Mouse (Mus musculus) midbrain, embryonic 12.5 days (tissue): ENCODE data around the gene Vav3. TPM values are rescaled to one million over a fixed set of nuclear protein-coding genes. Genes with fewer than 3 reads are reported as not detected.
A peak's percentile ranks its signal among the peaks of the same experiment; 100 is the strongest.

ENCODE experiments used
- ATAC-seq: fragments of 200-750 bp; cut with Nextera tagmentation; 2 replicates; pipeline ENCODE4 v1.8.0; 2017; ENCODE audit warnings: low read depth, moderate TSS enrichment, moderate library complexity; ENCODE audit not compliant: low FRiP score
- H3K27ac ChIP-seq: fragments of 300-500 bp; sonication (generic); replicated peaks from 2 replicates; pipeline ENCODE4 v1.5.1; 2016; ENCODE audit warnings: mild to moderate bottlenecking
- H3K27me3 ChIP-seq: fragments of 300-500 bp; sonication (generic); 2 replicates; pipeline ENCODE4 v1.6.1; 2016; ENCODE audit warnings: mild to moderate bottlenecking
- H3K36me3 ChIP-seq: fragments of 300-500 bp; sonication (generic); 2 replicates; pipeline ENCODE4 v1.6.1; 2016
- H3K4me1 ChIP-seq: fragments of 300-500 bp; sonication (generic); 2 replicates; pipeline ENCODE4 v1.6.1; 2016
- H3K4me2 ChIP-seq: fragments of 300-500 bp; sonication (generic); replicated peaks from 2 replicates; pipeline ENCODE4 v1.6.1; 2016; ENCODE audit warnings: mild to moderate bottlenecking, moderate library complexity
- H3K4me3 ChIP-seq: fragments of 300-500 bp; sonication (generic); 2 replicates; pipeline ENCODE4 v1.5.1; 2016; ENCODE audit warnings: mild to moderate bottlenecking
- H3K9ac ChIP-seq: fragments of 300-500 bp; sonication (generic); replicated peaks from 2 replicates; pipeline ENCODE4 v1.6.1; 2016; ENCODE audit warnings: mild to moderate bottlenecking, moderate library complexity
- H3K9me3 ChIP-seq: fragments of 300-500 bp; sonication (generic); 2 replicates; pipeline ENCODE4 v1.6.1; 2016; ENCODE audit warnings: mild to moderate bottlenecking
- WGBS: fragments of 180-500 bp; shearing (Covaris S2); methylation state at CpG from one replicate; pipeline ENCODE4 v1.1.7; 2016; 5-methylcytosine and 5-hydroxymethylcytosine counted together
- polyA plus RNA-seq: library from polyadenylated mRNA; unstranded; fragments of >200 nt; fragmentation: Nextera tagmentation; extraction: Ambion mirVana; gene quantifications from 2 replicates; pipeline ENCODE4 v1.2.1, GENCODE M21; 2016

Vav3 gene
- polyA plus RNA-seq = 27.4 and 35.0 TPM in 2 replicates

GRCm38 (mm10) chr3:109340274-109341070 is at the start of gene Vav3:
TSS of gene Vav3 (plus strand) at chr3:109340653.
- Histone ChIP-seq H3K27ac (peak within 1 kb of the TSS; percentile 92), H3K9me3 (no peaks in the 10 kb centered on the region), H3K4me1 (peaks cover 2% of the 10 kb centered on the region; the same call in 1 of the 2 replicates), H3K27me3 (0 out of 2 replicates have a peak, but pooled peaks cover 5% of the 10 kb centered on the region), H3K36me3 (no peaks in the 10 kb centered on the region), H3K4me2 (peak within 1 kb of the TSS; percentile 74), H3K4me3 (peak within 1 kb of the TSS; percentile 77), H3K9ac (peak within 1 kb of the TSS; percentile 85)
- ATAC-seq = peak; percentile 95
- under 1% methylated on average over 71 of the region's 92 CpGs for WGBS

- H3K9ac ChIP-seq = no peak overlapping the region
- ATAC-seq = no peak
- H3K4me2 ChIP-seq = no peak overlapping the region
- H3K9me3 ChIP-seq = no peaks in the 10 kb centered on the region
- H3K27ac ChIP-seq = no peak overlapping the region
- H3K4me3 ChIP-seq = no peak overlapping the region
- no peaks in the 10 kb centered on the region for H3K36me3 ChIP-seq
- no peaks in the 10 kb centered on the region; the same call in 1 of the 2 replicates for H3K4me1 ChIP-seq
- H3K27me3 ChIP-seq = no peaks in the 10 kb centered on the region
- WGBS = 43% methylated on average over 6 of the region's 6 CpGs
Measured at GRCm38 (mm10) chr3:109298857-109299256, 41.6 kb upstream of the Vav3 start.

GRCm38 (mm10) chr3:109299303-109300074 is 41.0 kb upstream of the Vav3 start:
- Histone ChIP-seq H3K4me2 (no peak overlapping the region), H3K9ac (no peak overlapping the region), H3K9me3 (no peaks in the 10 kb centered on the region), H3K27me3 (no peaks in the 10 kb centered on the region), H3K27ac (no peak overlapping the region), H3K36me3 (no peaks in the 10 kb centered on the region), H3K4me1 (no peaks in the 10 kb centered on the region; the same call in 1 of the 2 replicates), H3K4me3 (no peak overlapping the region)
- 76% methylated on average over 4 of the region's 4 CpGs for WGBS
- ATAC-seq = no peak

DNA sequence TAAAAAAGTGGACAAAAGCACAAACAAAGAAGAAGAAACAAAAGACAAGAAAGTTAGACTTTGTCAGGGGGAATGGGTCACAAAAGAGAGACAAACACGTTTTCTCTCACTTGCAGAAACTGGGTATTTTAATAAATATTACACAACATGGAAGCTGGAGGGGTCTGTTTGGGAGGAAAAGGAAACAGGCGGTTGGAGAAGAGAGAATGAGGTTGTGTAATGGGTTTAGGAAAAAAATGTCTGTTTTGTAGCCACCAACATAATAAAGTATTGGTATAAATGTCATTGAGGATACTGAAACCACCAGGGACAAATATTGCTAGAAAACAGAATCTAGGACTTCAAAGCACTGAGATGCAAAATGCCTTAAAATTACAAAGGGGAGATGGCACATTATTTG is 38.4 kb upstream of the Vav3 start:
- Histone ChIP-seq H3K9ac (no peak overlapping the region), H3K9me3 (no peaks in the 10 kb centered on the region), H3K27me3 (no peaks in the 10 kb centered on the region), H3K27ac (no peak overlapping the region), H3K4me1 (no peaks in the 10 kb centered on the region; the same call in 1 of the 2 replicates), H3K36me3 (no peaks in the 10 kb centered on the region), H3K4me3 (no peak overlapping the region), H3K4me2 (no peak overlapping the region)
- WGBS = 73% methylated on average over 2 of the region's 2 CpGs
- no peak for ATAC-seq

GRCm38 (mm10) chr3:109307406-109307805 is 33.0 kb upstream of the Vav3 start:
- no peak for ATAC-seq
- Histone ChIP-seq H3K4me2 (no peak overlapping the region), H3K4me3 (no peak overlapping the region), H3K27me3 (no peaks in the 10 kb centered on the region), H3K36me3 (no peaks in the 10 kb centered on the region), H3K9ac (no peak overlapping the region), H3K9me3 (no peaks in the 10 kb centered on the region), H3K27ac (no peak overlapping the region), H3K4me1 (no peaks in the 10 kb centered on the region)
- WGBS = 58% methylated on average over 7 of the region's 7 CpGs

- H3K27ac ChIP-seq = no peak overlapping the region
- H3K9ac ChIP-seq = no peak overlapping the region
- no peak overlapping the region for H3K4me2 ChIP-seq
- no peaks in the 10 kb centered on the region for H3K9me3 ChIP-seq
- WGBS = 80% methylated on average over 3 of the region's 3 CpGs
- H3K4me3 ChIP-seq = no peak overlapping the region
- no peaks in the 10 kb centered on the region for H3K36me3 ChIP-seq
- H3K4me1 ChIP-seq = 0 out of 2 replicates have a peak, but pooled peaks cover 2% of the 10 kb centered on the region
- ATAC-seq = no peak
- H3K27me3 ChIP-seq = no peaks in the 10 kb centered on the region
Measured at GRCm38 (mm10) chr3:109308468-109308867, 32.0 kb upstream of the Vav3 start.

DNA sequence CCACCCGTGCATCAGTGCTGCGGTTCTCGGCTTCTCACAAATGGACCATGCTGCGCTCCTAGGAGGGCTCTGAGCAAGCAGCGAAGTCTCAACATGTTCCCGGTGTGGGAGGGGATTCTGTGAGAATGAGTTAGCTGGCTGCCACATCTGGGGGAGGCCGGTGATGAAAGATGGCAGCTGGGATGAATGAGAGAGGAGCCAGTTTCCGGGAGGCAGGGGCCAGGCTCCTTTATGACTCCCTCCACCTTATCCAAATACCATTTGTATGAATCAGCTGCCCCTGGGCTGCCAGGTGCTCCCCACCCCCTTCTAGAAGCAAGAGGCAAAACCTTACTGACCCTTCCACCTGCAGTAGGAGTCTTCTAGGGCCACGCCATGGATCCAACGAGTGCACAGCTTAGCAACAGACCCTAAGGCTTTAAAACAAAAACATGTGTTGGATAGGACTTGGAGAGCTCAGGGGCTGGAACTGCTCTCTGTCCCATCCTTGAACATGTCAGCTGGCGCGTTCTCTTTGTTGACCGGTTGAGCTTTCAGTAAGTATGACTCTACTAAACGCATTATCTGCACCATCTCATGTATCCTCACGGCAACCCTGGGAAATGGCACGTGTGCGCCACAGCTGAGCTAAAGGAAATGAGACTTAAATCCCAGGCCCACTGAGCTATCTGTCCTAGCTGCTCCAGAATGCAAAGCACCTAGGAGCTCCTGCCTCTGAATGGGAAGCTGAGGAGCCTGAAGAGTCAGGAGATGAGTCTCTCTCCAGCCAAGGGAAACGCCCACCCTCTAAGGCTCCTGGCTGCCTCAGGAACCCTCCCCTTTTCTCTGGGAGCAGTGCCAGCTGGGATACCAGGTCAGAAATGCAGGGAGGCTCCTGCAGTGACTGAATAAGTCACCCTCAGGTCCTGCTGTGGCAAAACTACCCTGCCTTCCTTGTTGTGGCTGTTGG is 30.9 kb upstream of the Vav3 start:
- H3K4me3 ChIP-seq = no peak overlapping the region
- no peak overlapping the region for H3K27ac ChIP-seq
- no peaks in the 10 kb centered on the region for H3K9me3 ChIP-seq
- H3K4me2 ChIP-seq = no peak overlapping the region
- no peak overlapping the region for H3K9ac ChIP-seq
- no peaks in the 10 kb centered on the region for H3K27me3 ChIP-seq
- 87% methylated on average over 18 of the region's 18 CpGs for WGBS
- H3K4me1 ChIP-seq = 0 out of 2 replicates have a peak, but pooled peaks cover 2% of the 10 kb centered on the region
- no peaks in the 10 kb centered on the region for H3K36me3 ChIP-seq
- no peak for ATAC-seq

DNA sequence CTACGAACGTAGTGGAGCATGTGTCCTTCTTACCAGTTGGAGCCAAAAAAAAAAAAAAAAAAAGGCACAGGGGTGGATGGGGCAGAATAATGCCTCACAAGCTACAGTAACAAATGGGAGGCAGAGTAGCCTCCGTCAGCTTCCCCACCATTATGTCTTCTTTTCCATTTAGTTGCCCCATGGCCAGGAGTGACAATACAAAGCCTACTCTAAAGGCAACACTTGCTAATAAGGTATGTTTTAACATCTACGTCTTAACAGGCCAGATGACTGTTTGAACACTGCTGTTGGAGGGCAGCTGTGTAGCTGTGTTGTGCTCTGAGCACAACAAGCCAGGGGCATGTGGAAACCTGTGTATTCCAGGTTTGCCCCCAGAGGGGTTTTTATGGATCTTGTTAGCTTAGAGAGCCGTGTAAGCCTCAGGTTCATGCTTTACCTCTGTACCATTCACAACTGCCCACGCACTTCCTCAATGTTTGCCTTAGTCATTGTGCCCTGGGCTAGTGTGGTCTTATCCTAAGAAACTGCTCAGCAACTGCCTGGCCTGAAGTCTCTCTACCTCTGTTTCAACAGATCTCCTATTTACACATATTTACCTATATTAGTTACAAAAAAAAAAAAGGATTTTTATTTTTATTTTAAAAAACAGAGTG is 29.2 kb upstream of the Vav3 start:
- Histone ChIP-seq H3K4me2 (no peak overlapping the region), H3K27ac (no peak overlapping the region), H3K36me3 (no peaks in the 10 kb centered on the region), H3K4me3 (no peak overlapping the region), H3K27me3 (no peaks in the 10 kb centered on the region), H3K4me1 (0 out of 2 replicates have a peak, but pooled peaks cover 2% of the 10 kb centered on the region), H3K9ac (no peak overlapping the region), H3K9me3 (no peaks in the 10 kb centered on the region)
- no peak for ATAC-seq
- 88% methylated on average over 6 of the region's 6 CpGs for WGBS

DNA sequence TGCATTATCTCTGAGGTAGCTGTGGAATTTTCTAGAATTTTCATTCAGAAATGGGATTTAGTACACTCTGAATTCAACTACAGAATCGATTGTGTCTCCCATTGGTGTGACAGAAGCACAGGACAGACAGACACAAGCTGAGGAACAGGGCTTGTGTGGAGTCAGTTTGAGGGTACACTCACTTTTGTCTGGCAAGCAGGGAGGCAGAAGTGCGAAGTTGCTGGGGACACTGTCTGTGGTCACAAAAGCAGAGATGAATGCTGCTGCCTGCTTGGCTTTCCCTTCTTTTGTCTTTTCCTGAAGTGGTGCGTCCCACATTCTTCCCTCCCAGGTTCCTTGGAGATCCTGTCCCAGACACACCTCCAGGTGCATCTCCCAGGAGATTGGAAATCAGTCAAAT is 28.6 kb upstream of the Vav3 start:
- no peak for ATAC-seq
- H3K4me3 ChIP-seq = no peak overlapping the region
- WGBS = 62% methylated on average over 3 of the region's 3 CpGs

DNA sequence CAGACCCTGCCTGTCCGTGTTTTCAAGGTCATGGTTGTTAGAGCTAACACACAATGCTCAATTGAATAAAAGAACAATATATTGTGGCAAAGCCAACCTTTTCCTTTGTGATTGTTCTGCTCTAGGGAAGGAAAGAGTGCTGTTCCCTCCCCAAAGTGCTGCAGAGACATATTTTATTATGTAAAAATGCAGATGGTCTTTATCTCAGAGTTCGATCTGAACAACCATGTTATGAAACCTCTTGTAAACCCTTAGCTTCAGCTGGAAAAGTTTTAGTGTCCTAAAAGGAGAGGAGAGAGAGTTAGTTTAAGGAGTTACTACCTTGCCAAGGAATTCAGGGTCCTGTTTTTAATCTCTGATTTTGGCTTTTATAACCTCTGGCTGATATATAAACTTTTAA is 27.0 kb upstream of the Vav3 start:
- Histone ChIP-seq H3K4me3 (no peak overlapping the region), H3K27ac (no peak overlapping the region), H3K9me3 (no peaks in the 10 kb centered on the region), H3K36me3 (no peaks in the 10 kb centered on the region), H3K4me2 (no peak overlapping the region), H3K4me1 (0 out of 2 replicates have a peak, but pooled peaks cover 2% of the 10 kb centered on the region), H3K27me3 (no peaks in the 10 kb centered on the region), H3K9ac (no peak overlapping the region)
- 55% methylated on average over 2 of the region's 2 CpGs for WGBS
- ATAC-seq = no peak

More for the DNA sequence above, 28.6 kb upstream of the Vav3 start:
- H3K27me3 ChIP-seq = no peaks in the 10 kb centered on the region
- H3K9me3 ChIP-seq = no peaks in the 10 kb centered on the region
- H3K27ac ChIP-seq = no peak overlapping the region
- no peak overlapping the region for H3K9ac ChIP-seq
- no peaks in the 10 kb centered on the region for H3K36me3 ChIP-seq
- no peak overlapping the region for H3K4me2 ChIP-seq
- H3K4me1 ChIP-seq = 0 out of 2 replicates have a peak, but pooled peaks cover 2% of the 10 kb centered on the region

GRCm38 (mm10) chr3:109322225-109322624 is 18.2 kb upstream of the Vav3 start:
- no peak for ATAC-seq
- H3K4me2 ChIP-seq = no peak overlapping the region
- H3K27ac ChIP-seq = no peak overlapping the region
- no peaks in the 10 kb centered on the region for H3K36me3 ChIP-seq
- H3K27me3 ChIP-seq = no peaks in the 10 kb centered on the region
- H3K9ac ChIP-seq = no peak overlapping the region
- no peak overlapping the region for H3K4me3 ChIP-seq
- no peaks in the 10 kb centered on the region for H3K4me1 ChIP-seq
- H3K9me3 ChIP-seq = no peaks in the 10 kb centered on the region
